Mouse (Mus musculus) CD4-positive, CD25-positive, alpha-beta regulatory T cell, adult 4 months (primary cell): Measurements from ENCODE around the gene Col4a3. TPM values are rescaled to one million over a fixed set of nuclear protein-coding genes. Genes with fewer than 3 reads are reported as not detected.

Experiments
- polyA plus RNA-seq, 2 experiments: library from polyadenylated mRNA; unstranded; fragments of 100-300 nt; shearing (Covaris generic); gene quantifications; one replicate each; pipeline ENCODE4 v1.2.1; 2017

Col4a3 gene
- polyA plus RNA-seq, 2 experiments from 2014 or later, result not detected

Other genes with a start within 250 kb of the Col4a3 start
- under 1 TPM; 0.08 to 0.23 TPM for gene Col4a4, start 72 bp upstream of the Col4a3 start, polyA plus RNA-seq
- 100 to 1,000 TPM in 1 of 2 experiments, 10 to 100 TPM in 1; 82.4 to 102 TPM for gene Mff, start 138.0 kb downstream of the Col4a3 start, polyA plus RNA-seq
- 1 to 10 TPM in 1 of 2 experiments, under 1 TPM in 1; 0.43 to 1.4 TPM for gene Tm4sf20, start 181.5 kb downstream of the Col4a3 start, polyA plus RNA-seq
- not detected for gene Gm47791, start 184.3 kb downstream of the Col4a3 start, polyA plus RNA-seq